Mouse (Mus musculus) neural tube, embryonic 14.5 days (tissue): ENCODE measurements at regions not wholly inside any gene's neighbourhood (a gene's known extent, or its start where the extent isn't known, plus 50 kb on each side); places are given as distances from the start of the nearest gene placed in this dataset.

Source experiments
- ATAC-seq: fragments of 200-750 bp; cut with Nextera tagmentation; 2 replicates; pipeline ENCODE4 v1.8.0; 2017; ENCODE audit warnings: low read depth, mild to moderate bottlenecking, moderate TSS enrichment, moderate library complexity
- H3K27ac ChIP-seq: fragments of 300-500 bp; sonication (generic); 2 replicates; pipeline ENCODE4 v1.5.1; 2014; ENCODE audit warnings: low read depth, mild to moderate bottlenecking, control low read depth, low read length, moderate library complexity, mixed read lengths
- H3K27me3 ChIP-seq: fragments of 300-500 bp; sonication (generic); 2 replicates; pipeline ENCODE4 v1.6.1; 2014; ENCODE audit warnings: low read length; ENCODE audit not compliant: control insufficient read depth, insufficient read depth
- H3K36me3 ChIP-seq: fragments of 300-500 bp; sonication (generic); 2 replicates; pipeline ENCODE4 v1.6.1; 2014; ENCODE audit warnings: low read length, mixed read lengths; ENCODE audit not compliant: control insufficient read depth, insufficient read depth
- H3K4me1 ChIP-seq: fragments of 300-500 bp; sonication (generic); 2 replicates; pipeline ENCODE4 v1.6.1; 2014; ENCODE audit warnings: low read length; ENCODE audit not compliant: control insufficient read depth, insufficient read depth
- H3K4me2 ChIP-seq: fragments of 300-500 bp; sonication (generic); 2 replicates; pipeline ENCODE4 v1.6.1; 2014; ENCODE audit warnings: mild to moderate bottlenecking, low read depth, low read length, control low read depth
- H3K4me3 ChIP-seq: fragments of 300-500 bp; sonication (generic); 2 replicates; pipeline ENCODE4 v1.5.1; 2014; ENCODE audit warnings: low read depth, low read length, control low read depth, mixed read lengths
- H3K9ac ChIP-seq: fragments of 300-500 bp; sonication (generic); replicated peaks from 2 replicates; pipeline ENCODE4 v1.6.1; 2014; ENCODE audit warnings: low read depth, mild to moderate bottlenecking, control low read depth, low read length, mixed read lengths
- H3K9me3 ChIP-seq: fragments of 300-500 bp; sonication (generic); 2 replicates; pipeline ENCODE4 v1.6.1; 2016; ENCODE audit warnings: low read length; ENCODE audit not compliant: control insufficient read depth
- WGBS: fragments of 180-500 bp; shearing (Covaris S2); extraction: QIAGEN DNeasy Blood & Tissue Kit; methylation state at CpG from one replicate; pipeline ENCODE4 v1.1.7; 2014; 5-methylcytosine and 5-hydroxymethylcytosine counted together

- no peaks in the 10 kb centered on the region for H3K9me3 ChIP-seq
- no peak overlapping the region for H3K4me3 ChIP-seq
- no peak overlapping the region for H3K9ac ChIP-seq
- no peaks in the 10 kb centered on the region for H3K4me1 ChIP-seq
- whole genome bisulfite sequencing, result 54% methylated on average over 8 of the region's 8 CpGs
- no peaks in the 10 kb centered on the region for H3K27me3 ChIP-seq
- no peak overlapping the region for H3K27ac ChIP-seq
- no peaks in the 10 kb centered on the region for H3K36me3 ChIP-seq
- ATAC-seq, result no peak
- H3K4me2 ChIP-seq, result no peak overlapping the region
Observed at GRCm38 (mm10) chr4:55583589-55583988, 51.3 kb upstream of the Klf4 start.
